Mouse (Mus musculus): Measurements from ENCODE around the gene Irf4. TPM values are rescaled to one million over a fixed set of nuclear protein-coding genes. Genes with fewer than 3 reads are reported as not detected.
A peak's percentile ranks its signal among the peaks of the same experiment; 100 is the strongest.

Gene Irf4
- polyA plus RNA-seq, 1 experiment, result 8.0 TPM

DNA sequence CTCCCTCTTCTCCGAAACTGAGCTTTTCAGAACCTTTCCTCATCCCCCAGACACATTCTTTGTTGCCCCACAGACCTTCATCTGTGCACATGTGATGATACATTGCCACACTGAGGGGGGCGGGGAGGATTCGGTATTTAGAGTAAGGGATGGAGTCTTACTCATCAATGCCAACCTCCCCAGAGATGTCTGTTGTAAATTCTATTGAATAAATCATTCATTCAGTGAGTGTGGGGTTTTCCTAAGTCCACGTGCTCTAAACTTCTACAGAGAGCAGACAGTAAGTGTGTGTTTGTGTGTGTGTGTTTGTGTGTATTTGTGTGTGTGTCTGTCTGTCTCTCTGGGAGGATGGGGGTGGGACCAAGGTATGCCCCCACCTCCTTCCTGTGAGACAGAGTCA lies 22.1 kb upstream of the Irf4 start:
- Histone ChIP-seq H3K27ac (replicated peaks; ENCODE audit: low read depth, low read length) (no peak overlapping the region), H3K4me3 (ENCODE audit: insufficient read depth, low read depth, low read length) (no peak overlapping the region), H3K4me1 (ENCODE audit: control insufficient read depth, insufficient read depth, insufficient read length, low read length) (peaks cover under 1% of the 10 kb centered on the region; the same call in 1 of the 2 replicates)

DNA sequence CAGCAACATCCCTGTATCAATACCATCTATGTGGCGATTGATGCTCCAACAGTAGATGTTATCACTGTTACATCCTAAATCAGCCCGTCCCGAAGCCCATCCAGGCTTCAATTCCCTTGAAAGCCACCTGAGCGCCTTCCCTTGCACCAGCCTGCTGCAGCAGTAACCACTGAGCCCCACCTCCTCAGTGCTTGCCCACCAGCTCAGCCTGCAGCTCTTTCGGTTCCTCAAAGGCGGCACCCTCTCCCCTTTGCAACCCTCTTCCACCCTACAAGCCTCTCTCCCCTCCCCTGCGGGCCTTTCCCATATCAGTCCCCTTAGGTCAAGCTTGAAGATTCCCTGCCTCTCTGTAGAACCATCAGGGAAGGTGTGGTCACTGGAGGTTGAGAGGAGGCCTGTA lies 20.9 kb upstream of the Irf4 start:
- Histone ChIP-seq H3K4me1 (ENCODE audit: control insufficient read depth, insufficient read depth, insufficient read length, low read length) (no peaks in the 10 kb centered on the region), H3K27ac (replicated peaks; ENCODE audit: low read depth, low read length) (no peak overlapping the region), H3K4me3 (ENCODE audit: insufficient read depth, low read depth, low read length) (no peak overlapping the region)

DNA sequence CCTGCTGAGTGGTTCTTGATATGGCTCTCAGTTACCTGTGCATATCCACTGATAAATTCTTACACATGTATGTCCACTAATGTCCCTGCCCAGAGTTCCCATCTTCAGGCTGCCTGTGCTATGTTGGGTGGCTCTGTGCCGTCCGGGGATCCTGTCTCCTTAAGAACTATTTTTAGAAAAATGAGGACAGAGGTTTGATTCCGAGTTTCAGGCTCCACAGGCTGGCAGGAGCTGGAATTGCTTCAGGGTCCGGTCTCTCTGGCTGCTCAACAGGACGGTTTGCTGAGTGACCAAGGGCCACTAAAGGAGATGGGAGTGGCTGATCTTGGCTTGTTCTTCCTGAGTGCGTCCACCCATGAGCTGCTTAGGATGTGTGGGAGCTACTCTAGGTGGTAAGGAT lies 19.8 kb upstream of the Irf4 start:
- no peak overlapping the region for H3K27ac ChIP-seq (replicated peaks; ENCODE audit: low read depth, low read length)
- H3K4me3 ChIP-seq (ENCODE audit: insufficient read depth, low read depth, low read length), result no peak overlapping the region
- H3K4me1 ChIP-seq (ENCODE audit: control insufficient read depth, insufficient read depth, insufficient read length, low read length), result no peaks in the 10 kb centered on the region

DNA sequence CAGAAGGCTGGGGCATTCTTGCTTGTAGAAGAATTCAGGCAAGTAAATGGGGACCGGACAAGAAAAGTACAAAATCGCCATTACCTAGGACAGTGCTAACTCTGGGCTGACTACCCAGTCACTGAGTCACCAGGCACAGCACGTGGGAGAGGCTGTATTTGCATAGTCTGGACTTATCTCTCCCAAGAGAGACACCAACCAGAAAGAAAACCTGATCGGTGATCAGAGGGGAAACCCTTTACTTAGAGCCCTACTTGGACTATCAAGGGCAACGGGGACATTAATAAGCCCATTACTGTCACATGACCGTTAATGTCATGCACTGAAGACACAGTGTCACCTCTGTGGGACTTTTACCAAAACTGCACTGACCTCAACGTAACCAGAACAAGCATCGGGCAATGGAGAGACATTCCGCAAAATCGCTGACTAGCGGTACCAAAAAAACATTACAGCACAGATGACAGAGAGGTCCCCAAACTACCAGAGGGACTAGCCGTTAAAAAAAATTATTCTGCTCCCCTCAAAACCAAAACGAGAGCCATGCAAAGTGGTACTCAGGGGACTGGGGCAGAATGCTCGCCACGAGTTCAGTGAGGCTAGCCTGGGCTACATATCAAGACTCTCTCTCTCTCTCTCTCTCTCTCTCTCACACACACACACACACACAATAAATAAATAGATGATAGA lies 18.8 kb upstream of the Irf4 start:
- no peak overlapping the region for H3K4me3 ChIP-seq (ENCODE audit: insufficient read depth, low read depth, low read length)
- H3K27ac ChIP-seq (replicated peaks; ENCODE audit: low read depth, low read length), result no peak overlapping the region
- H3K4me1 ChIP-seq (ENCODE audit: control insufficient read depth, insufficient read depth, insufficient read length, low read length), result no peaks in the 10 kb centered on the region

DNA sequence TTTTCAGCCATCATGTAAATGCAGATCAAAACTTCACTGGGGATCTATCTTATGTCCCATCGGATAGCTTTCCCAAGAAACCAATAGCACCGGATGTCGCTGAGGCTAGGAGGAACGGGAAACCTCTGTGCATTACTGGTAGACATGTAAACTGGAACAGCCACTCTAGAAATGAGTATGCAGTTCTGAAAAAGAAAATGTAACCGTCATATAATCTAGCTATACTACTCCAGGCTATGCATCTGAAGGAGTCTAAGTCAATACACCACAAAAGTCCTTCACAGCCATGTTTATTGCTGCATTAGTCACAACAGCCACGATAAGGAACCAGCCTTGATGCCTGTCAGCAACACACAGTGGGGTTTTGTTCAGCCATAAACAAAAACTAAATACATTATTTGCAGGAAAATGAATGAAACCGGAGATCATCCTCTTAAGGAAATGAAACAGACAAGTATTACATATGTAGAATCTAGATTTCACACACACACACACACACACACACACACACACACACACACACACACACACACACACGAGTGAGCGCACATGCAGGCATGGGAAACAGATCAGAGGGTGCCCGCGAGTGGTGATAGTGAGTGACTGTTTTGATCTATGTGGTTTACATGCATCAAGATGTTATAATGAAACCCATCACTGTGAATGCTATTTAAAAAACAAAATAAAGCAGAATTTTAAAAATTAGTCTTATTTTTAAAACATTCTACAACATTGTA lies 16.1 kb upstream of the Irf4 start:
- Histone ChIP-seq H3K27ac (replicated peaks; ENCODE audit: low read depth, low read length) (no peak overlapping the region), H3K4me1 (ENCODE audit: control insufficient read depth, insufficient read depth, insufficient read length, low read length) (no peaks in the 10 kb centered on the region), H3K4me3 (ENCODE audit: insufficient read depth, low read depth, low read length) (no peak overlapping the region)

DNA sequence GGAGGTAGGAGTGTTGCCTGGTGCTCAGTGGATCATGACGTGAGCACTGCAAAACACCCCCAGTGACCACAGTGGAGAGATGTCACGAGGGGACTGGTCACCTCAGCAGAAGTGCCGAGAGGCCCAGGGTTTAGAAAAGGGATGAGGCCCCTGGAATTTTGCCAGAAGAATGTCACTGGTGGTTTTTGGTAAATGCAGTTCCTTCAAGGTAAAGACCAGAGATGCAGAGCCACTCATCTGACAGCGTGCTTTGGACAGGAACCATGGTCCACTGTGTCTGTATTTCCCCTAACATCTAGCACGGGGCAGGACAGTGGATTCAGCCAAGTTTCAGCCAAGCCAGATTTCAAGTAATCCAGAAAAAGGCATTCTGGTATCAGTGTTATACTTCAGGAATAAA lies 12.3 kb upstream of the Irf4 start:
- Histone ChIP-seq H3K4me1 (ENCODE audit: control insufficient read depth, insufficient read depth, insufficient read length, low read length) (no peaks in the 10 kb centered on the region), H3K27ac (replicated peaks; ENCODE audit: low read depth, low read length) (no peak overlapping the region), H3K4me3 (ENCODE audit: insufficient read depth, low read depth, low read length) (no peak overlapping the region)

DNA sequence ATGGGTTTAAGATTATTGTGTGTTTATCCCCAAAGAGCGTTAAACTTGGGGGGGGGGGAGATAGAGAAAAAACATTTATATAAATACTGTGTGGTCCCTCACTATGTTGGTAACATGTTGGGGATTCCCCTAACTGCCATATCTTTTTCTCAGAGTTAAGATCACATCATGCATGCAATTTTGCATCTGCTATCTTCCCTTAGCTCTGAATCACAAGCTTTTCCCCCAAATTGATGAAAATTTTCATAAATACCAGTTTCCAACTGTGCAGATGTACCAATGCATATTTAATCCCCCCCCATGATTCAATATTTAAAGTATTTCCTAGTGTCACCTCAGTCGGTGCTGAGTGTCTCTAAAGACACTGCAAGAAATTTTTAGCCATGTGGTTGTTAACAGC lies 11.8 kb upstream of the Irf4 start:
- no peak overlapping the region for H3K27ac ChIP-seq (replicated peaks; ENCODE audit: low read depth, low read length)
- H3K4me3 ChIP-seq (ENCODE audit: insufficient read depth, low read depth, low read length), result no peak overlapping the region
- no peaks in the 10 kb centered on the region for H3K4me1 ChIP-seq (ENCODE audit: control insufficient read depth, insufficient read depth, insufficient read length, low read length)

DNA sequence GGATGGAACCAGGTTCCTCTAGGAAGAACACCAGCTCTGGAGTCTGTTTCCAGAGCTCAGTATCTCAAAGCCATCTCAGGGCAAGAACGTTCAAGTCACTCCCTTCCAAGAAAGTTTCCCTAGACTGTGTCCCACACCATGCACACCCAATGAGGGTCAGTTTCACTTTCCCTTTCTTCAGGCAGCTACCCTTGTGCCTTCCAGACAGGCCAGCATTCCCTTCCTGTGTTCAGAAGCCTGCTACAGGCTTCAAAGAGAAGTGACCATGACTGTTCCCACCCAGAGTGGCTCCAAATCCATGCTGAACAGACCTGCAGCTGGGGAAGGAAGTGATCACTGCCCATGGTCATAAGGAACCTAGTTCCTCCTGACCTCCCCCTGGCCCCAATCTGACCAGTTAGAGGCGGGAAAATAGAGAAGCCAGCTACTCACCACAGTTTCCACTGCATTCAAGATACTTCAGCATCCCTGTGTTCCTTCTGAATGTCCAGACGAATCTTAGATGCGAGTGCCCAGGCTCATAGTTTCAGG lies 10.7 kb upstream of the Irf4 start:
- Histone ChIP-seq H3K4me1 (ENCODE audit: control insufficient read depth, insufficient read depth, insufficient read length, low read length) (no peaks in the 10 kb centered on the region), H3K27ac (replicated peaks; ENCODE audit: low read depth, low read length) (no peak overlapping the region), H3K4me3 (ENCODE audit: insufficient read depth, low read depth, low read length) (no peak overlapping the region)

DNA sequence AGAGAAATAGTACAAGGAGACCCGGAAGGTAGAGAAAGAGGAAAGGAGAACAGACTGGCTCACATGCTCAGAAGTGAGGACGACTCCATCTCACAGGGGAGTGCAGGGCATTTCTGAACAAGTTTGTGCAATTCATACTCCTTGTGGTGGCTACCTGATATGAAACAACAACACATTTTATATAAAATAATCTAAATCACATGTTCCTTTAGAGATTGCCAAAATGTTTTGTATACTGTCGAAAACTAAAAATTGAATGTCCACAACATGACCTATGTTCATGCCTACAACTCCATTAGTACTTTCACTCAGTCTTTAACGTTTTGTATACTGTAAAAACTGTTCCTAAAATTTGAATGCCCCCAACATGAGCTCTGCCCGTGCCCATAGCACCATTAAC lies 7.9 kb upstream of the Irf4 start:
- H3K4me3 ChIP-seq (ENCODE audit: insufficient read depth, low read depth, low read length), result no peak overlapping the region
- no peaks in the 10 kb centered on the region for H3K4me1 ChIP-seq (ENCODE audit: control insufficient read depth, insufficient read depth, insufficient read length, low read length)
- no peak overlapping the region for H3K27ac ChIP-seq (replicated peaks; ENCODE audit: low read depth, low read length)

DNA sequence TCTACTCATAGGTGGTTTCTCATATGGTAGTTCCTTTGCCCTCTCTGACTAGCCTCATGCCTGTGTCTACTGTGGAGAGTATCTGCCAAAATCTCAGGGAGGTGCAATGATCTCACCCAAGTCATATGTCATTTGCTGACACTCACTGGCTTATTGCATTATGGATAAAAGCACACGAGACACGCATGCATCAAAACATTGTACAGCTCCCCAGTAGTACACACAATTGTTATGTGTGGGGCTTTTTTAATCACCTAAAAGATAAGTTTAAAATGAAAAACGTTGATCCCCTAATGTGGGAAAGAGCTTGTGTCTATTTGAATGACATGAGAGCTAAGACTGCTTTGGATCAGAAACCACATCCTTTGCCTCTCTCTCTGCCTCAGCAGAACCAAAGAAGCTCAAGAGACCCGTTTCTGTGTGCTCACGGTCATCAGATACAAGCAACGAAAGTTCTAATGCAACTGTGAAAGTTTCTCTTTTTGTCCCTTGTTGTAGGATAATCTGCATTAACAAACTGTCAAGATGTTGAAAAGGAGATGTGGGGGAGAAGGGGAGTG lies 6.5 kb upstream of the Irf4 start:
- H3K27ac ChIP-seq (replicated peaks; ENCODE audit: low read depth, low read length), result no peak overlapping the region
- no peaks in the 10 kb centered on the region for H3K4me1 ChIP-seq (ENCODE audit: control insufficient read depth, insufficient read depth, insufficient read length, low read length)
- no peak overlapping the region for H3K4me3 ChIP-seq (ENCODE audit: insufficient read depth, low read depth, low read length)

DNA sequence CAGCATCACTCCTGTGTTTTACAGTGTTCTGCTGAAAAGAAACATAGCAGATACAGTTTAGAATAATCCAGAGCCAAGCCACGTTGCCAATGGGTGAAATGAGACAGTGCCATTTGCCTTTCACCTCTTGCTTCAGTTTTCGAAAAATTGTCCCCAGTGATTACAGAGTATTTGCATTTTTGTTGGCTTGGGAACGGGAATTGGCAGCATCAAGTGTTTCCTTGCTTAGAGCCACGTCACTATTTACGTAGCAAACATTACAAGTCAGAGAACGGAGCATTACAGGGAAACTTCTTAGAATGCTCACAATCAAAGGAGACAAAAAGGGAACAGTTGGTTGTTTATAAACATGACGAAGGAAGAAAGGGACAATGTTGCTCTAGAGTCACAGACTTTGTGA lies 3.9 kb upstream of the Irf4 start:
- 0 out of 2 replicates have a peak, but pooled peaks cover 2% of the 10 kb centered on the region for H3K4me1 ChIP-seq (ENCODE audit: control insufficient read depth, insufficient read depth, insufficient read length, low read length)
- no peak overlapping the region for H3K4me3 ChIP-seq (ENCODE audit: insufficient read depth, low read depth, low read length)
- H3K27ac ChIP-seq (replicated peaks; ENCODE audit: low read depth, low read length), result no peak overlapping the region

DNA sequence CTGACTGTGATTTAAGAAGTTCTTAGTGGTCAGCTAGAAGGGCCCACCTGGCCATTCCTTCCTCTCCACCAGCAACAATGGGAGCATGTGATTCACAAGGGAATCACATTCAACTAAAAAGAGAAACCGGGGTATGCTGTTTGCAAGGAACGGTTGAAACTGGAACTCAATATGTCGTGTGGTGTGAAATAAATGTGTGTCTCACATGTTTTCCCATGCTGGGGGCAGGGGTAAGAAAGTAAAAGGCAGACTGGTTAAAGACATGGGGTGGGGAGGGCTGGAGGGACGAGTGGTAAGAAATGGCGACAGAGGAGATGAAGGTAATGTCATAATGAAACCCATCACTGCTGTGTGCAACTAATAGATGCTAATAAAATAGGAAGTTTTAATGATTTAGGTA lies 2.0 kb upstream of the Irf4 start:
- no peak overlapping the region for H3K4me3 ChIP-seq (ENCODE audit: insufficient read depth, low read depth, low read length)
- H3K27ac ChIP-seq (replicated peaks; ENCODE audit: low read depth, low read length), result no peak overlapping the region
- H3K4me1 ChIP-seq (ENCODE audit: control insufficient read depth, insufficient read depth, insufficient read length, low read length), result peaks cover 2% of the 10 kb centered on the region; the same call in 1 of the 2 replicates

DNA sequence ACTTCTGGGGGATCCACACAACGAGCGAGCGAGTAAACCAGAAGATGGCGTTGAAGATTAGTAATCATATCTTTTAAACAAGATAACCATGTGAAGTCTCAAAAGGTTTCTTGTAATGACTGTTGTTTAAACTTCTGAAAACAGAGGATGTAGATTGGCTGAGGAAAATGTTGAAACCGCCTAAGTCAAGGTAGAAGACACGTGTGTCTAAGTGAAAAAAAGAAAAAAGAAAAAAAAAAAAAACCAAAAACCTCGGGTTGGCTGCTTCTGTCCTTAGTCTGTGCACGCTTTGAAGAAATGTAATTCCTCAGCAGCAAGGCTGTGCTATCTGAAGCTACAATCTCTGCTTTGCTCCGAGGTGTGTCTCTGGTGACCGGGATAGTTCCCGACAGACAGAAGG lies 1.5 kb upstream of the Irf4 start:
- Histone ChIP-seq H3K4me3 (ENCODE audit: insufficient read depth, low read depth, low read length) (no peak overlapping the region), H3K27ac (replicated peaks; ENCODE audit: low read depth, low read length) (no peak overlapping the region), H3K4me1 (ENCODE audit: control insufficient read depth, insufficient read depth, insufficient read length, low read length) (peaks cover 2% of the 10 kb centered on the region; the same call in 1 of the 2 replicates)

DNA sequence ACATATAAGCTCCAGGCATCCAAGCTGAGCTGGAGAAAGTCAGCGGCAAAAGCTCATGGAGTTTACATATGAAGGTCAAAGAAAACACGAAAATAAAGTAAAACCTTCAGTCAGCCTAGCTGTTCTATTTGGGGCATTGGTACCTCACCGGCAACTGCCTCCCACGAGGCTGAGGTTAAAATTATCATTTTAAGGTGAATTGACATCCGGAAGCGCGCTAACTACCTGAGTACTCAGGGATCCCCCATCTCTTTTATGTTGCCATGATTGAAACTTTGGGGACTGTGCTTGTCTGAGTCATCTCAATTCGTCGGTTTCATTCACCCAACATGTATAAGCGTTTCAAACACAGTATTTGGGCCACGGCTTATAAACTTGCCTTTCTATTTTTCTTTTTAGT lies 705 bp upstream of the Irf4 start:
- peaks cover 2% of the 10 kb centered on the region; the same call in 1 of the 2 replicates for H3K4me1 ChIP-seq (ENCODE audit: control insufficient read depth, insufficient read depth, insufficient read length, low read length)

DNA sequence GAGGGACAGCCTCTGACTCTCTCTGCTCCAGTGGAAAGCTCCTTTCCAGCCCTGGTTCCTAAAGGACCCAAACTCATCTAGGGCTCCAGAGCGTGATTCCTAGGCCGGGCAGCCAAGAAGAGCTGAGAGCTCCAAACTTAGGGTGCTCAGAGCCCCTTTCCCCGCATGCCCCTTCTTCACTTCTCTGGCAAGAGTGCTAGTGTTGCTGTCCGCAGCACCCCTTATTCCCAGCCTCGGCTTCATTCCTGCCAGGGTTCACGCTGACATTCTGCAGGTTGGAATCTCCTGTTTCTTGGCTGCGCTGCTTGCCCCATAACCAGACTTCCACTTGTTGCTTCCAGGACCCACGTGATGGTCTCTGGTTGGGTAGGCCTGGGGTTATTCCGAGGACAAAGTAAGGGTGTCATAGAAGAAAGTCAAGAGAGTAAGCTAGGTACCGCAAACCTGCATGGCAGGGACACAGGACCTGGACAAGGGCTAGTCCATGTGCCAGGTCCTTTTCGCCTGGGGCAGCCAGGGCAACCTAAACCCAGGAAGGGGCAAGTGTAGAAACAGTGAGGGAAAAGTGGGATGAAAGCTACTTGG lies 623 bp downstream of the Irf4 start:
- no peak overlapping the region for H3K27ac ChIP-seq (replicated peaks; ENCODE audit: low read depth, low read length)

More for the DNA sequence above, 705 bp upstream of the Irf4 start:
- H3K27ac ChIP-seq (replicated peaks; ENCODE audit: low read depth, low read length), result no peak overlapping the region
- H3K4me3 ChIP-seq (ENCODE audit: insufficient read depth, low read depth, low read length), result no peak overlapping the region

More for the DNA sequence above, 623 bp downstream of the Irf4 start:
- Histone ChIP-seq H3K4me1 (ENCODE audit: control insufficient read depth, insufficient read depth, insufficient read length, low read length) (peaks cover 2% of the 10 kb centered on the region; the same call in 1 of the 2 replicates), H3K4me3 (ENCODE audit: insufficient read depth, low read depth, low read length) (peak overlapping the region; percentile 63)

Data from brown adipose tissue, adult 24 weeks (tissue).